Mouse (Mus musculus): ENCODE results near the gene Drosha. TPM values are rescaled to one million over a fixed set of nuclear protein-coding genes. Genes with fewer than 3 reads are reported as not detected.

Drosha gene
- polyA plus RNA-seq, 1 experiment from 2014 or later = 8.4 TPM

DNA sequence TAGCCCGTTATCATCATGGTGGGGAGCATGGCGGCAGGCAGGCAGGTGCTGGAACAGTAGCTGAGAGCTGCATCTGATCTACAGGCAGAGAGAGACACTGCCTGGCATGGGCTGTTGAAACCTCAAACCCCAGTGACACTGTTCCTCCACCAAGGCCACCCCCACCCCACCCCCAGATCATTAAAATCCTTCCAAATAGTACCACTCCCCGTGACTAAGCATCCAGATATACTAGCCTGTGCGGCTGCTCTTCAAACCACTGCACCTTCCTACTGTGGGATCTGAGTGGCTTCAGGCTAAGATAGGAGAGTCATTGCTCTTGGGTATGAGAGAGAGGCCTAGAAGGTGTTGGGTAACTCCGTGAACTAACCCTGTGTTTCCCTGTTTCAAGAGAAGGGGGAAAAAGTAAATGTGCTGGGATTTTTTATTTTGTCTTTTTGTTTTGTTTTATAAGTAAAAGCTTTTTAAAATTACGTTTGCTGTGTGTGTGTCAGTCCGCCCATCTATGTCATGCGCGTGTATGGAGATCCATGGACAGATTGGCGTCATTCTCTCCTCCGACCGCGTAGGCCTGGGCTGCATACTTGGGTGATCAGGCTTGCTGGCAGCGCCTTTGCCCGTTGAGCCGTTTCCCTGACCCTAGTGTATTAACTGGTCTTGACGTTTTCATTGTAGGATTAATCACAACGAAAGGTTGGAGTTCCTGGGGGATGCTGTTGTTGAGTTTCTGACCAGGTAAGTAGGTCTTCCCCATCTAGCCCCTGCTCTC lies 76.0 kb downstream of the Drosha start:
- Histone ChIP-seq H3K9ac (ENCODE audit: low read depth, low read length) (no peak overlapping the region), H3K27me3 (replicated peaks; ENCODE audit: control insufficient read depth, insufficient read depth, low read length) (no peaks in the 10 kb centered on the region), H3K36me3 (ENCODE audit: control insufficient read depth, insufficient read depth) (peaks cover 49% of the 10 kb centered on the region), H3K4me1 (replicated peaks; ENCODE audit: control insufficient read depth, insufficient read depth, low read length) (no peaks in the 10 kb centered on the region), H3K4me2 (replicated peaks; ENCODE audit: low read depth) (no peak overlapping the region), H3K4me3 (ENCODE audit: low read depth, low read length) (no peak overlapping the region), H3K9me3 (ENCODE audit: control insufficient read depth) (no peaks in the 10 kb centered on the region), H3K27ac (ENCODE audit: low read depth, low read length) (no peak overlapping the region)
- WGBS = 95% methylated on average over 18 of the region's 18 CpGs
- ATAC-seq = no peak
- no peak for TF ChIP-seq CTCF (IDR thresholded peaks at IDR 0.05; ENCODE audit: low read depth)

DNA sequence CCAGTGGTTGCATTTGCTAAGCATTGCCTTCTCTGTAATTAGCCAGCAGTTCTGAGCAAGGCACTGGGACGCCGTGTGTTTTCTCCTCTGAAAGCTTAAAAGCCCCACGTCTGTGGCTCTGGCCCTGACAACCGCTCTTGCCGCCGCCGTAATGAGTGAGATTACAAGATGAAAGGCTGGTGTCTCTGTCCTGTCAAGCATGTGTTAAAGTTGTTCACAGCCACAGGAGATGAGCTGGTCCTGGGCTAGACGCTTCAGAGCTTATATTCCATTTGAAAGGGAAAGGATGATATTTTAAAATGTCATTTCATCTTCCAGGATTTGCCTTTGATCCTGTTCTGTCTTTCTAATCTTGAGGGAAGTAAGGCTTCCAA lies 76.6 kb downstream of the Drosha start:
- peaks cover 47% of the 10 kb centered on the region for H3K36me3 ChIP-seq (ENCODE audit: control insufficient read depth, insufficient read depth)
- no peak for TF ChIP-seq CTCF (IDR thresholded peaks at IDR 0.05; ENCODE audit: low read depth)

GRCm38 (mm10) chr15:12904442-12904841 lies 79.8 kb downstream of the Drosha start:
- Histone ChIP-seq H3K9ac (ENCODE audit: low read depth, low read length) (no peak overlapping the region), H3K4me2 (replicated peaks; ENCODE audit: low read depth) (no peak overlapping the region), H3K4me3 (ENCODE audit: low read depth, low read length) (no peak overlapping the region), H3K27me3 (replicated peaks; ENCODE audit: control insufficient read depth, insufficient read depth, low read length) (no peaks in the 10 kb centered on the region), H3K9me3 (ENCODE audit: control insufficient read depth) (no peaks in the 10 kb centered on the region), H3K36me3 (ENCODE audit: control insufficient read depth, insufficient read depth) (peaks cover 42% of the 10 kb centered on the region), H3K27ac (ENCODE audit: low read depth, low read length) (no peak overlapping the region), H3K4me1 (replicated peaks; ENCODE audit: control insufficient read depth, insufficient read depth, low read length) (no peaks in the 10 kb centered on the region)
- WGBS = 84% methylated on average over 6 of the region's 6 CpGs
- ATAC-seq = no peak
- TF ChIP-seq CTCF (IDR thresholded peaks at IDR 0.05; ENCODE audit: low read depth) = no peak

More for the DNA sequence above, 76.6 kb downstream of the Drosha start:
- no peak overlapping the region for H3K27ac ChIP-seq (ENCODE audit: low read depth, low read length)
- 92% methylated on average over 8 of the region's 8 CpGs for WGBS
- H3K4me3 ChIP-seq (ENCODE audit: low read depth, low read length) = no peak overlapping the region
- H3K4me2 ChIP-seq (replicated peaks; ENCODE audit: low read depth) = no peak overlapping the region
- no peaks in the 10 kb centered on the region for H3K27me3 ChIP-seq (replicated peaks; ENCODE audit: control insufficient read depth, insufficient read depth, low read length)
- H3K9ac ChIP-seq (ENCODE audit: low read depth, low read length) = no peak overlapping the region
- H3K9me3 ChIP-seq (ENCODE audit: control insufficient read depth) = no peaks in the 10 kb centered on the region
- H3K4me1 ChIP-seq (replicated peaks; ENCODE audit: control insufficient read depth, insufficient read depth, low read length) = no peaks in the 10 kb centered on the region
- no peak for ATAC-seq

DNA sequence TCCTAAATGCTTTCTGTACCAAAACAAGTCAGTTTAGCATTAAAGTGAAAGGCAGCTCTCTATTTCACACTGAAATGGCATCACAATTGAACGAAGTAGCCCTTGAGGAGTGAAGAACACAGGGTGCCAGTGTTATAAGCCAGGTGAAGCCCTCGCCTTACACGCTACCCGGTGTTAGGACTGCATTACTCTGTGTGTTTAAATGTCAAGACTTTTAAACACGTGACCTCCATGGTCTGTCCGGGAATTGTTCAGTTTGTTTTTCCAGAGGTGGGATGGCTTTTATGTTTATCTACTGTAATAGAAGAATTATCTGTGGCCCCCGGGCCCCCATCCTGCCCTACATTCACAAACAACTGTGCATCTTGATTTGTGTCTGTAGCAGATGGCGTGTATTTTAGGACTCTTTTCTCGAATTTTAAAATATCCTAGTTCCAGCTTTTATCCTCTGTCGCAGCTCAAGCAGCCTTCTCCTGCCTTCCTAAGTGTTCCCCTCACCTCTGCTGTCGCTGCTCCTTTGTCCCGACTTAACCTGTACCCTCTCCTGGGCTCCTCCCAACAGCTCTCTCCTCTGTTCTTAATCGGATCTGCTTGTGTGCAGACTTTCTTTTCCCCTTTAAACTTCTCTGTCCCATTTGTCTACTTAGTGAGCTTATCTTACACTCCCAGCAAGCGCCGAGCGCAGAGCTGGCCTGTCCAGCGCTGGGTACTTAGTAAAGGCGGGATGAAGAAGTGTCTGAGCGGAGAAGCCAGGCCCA lies 83.5 kb downstream of the Drosha start:
- no peaks in the 10 kb centered on the region for H3K9me3 ChIP-seq (ENCODE audit: control insufficient read depth)
- no peak overlapping the region for H3K27ac ChIP-seq (ENCODE audit: low read depth, low read length)
- H3K36me3 ChIP-seq (ENCODE audit: control insufficient read depth, insufficient read depth) = peaks cover 23% of the 10 kb centered on the region
- no peaks in the 10 kb centered on the region for H3K27me3 ChIP-seq (replicated peaks; ENCODE audit: control insufficient read depth, insufficient read depth, low read length)
- no peak overlapping the region for H3K4me2 ChIP-seq (replicated peaks; ENCODE audit: low read depth)
- ATAC-seq = no peak
- H3K4me1 ChIP-seq (replicated peaks; ENCODE audit: control insufficient read depth, insufficient read depth, low read length) = no peaks in the 10 kb centered on the region
- no peak for TF ChIP-seq CTCF (IDR thresholded peaks at IDR 0.05; ENCODE audit: low read depth)
- no peak overlapping the region for H3K4me3 ChIP-seq (ENCODE audit: low read depth, low read length)
- no peak overlapping the region for H3K9ac ChIP-seq (ENCODE audit: low read depth, low read length)
- 82% methylated on average over 19 of the region's 19 CpGs for WGBS

DNA sequence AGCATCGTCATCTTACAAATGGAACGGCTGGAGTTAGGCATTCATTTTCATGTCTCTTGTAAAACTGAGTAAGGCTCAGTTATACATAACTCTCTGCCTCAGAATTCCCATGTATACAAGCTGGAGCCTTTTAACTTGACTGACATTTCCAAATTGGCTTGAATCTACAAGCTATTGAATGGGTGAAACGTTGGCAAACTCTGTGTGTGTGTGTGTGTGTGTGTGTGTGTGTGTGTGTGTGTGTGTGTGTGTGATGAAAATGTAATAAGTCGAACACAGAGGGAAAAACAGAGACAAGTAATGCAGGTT lies 84.1 kb downstream of the Drosha start:
- ATAC-seq = no peak
- Histone ChIP-seq H3K4me3 (ENCODE audit: low read depth, low read length) (no peak overlapping the region), H3K27me3 (replicated peaks; ENCODE audit: control insufficient read depth, insufficient read depth, low read length) (no peaks in the 10 kb centered on the region), H3K9ac (ENCODE audit: low read depth, low read length) (no peak overlapping the region), H3K4me1 (replicated peaks; ENCODE audit: control insufficient read depth, insufficient read depth, low read length) (no peaks in the 10 kb centered on the region), H3K9me3 (ENCODE audit: control insufficient read depth) (no peaks in the 10 kb centered on the region), H3K36me3 (ENCODE audit: control insufficient read depth, insufficient read depth) (peaks cover 21% of the 10 kb centered on the region), H3K4me2 (replicated peaks; ENCODE audit: low read depth) (no peak overlapping the region), H3K27ac (ENCODE audit: low read depth, low read length) (no peak overlapping the region)
- no peak for TF ChIP-seq CTCF (IDR thresholded peaks at IDR 0.05; ENCODE audit: low read depth)
- 77% methylated on average over 4 of the region's 4 CpGs for WGBS

GRCm38 (mm10) chr15:12909171-12909570 lies 84.6 kb downstream of the Drosha start:
- no peak overlapping the region for H3K4me3 ChIP-seq (ENCODE audit: low read depth, low read length)
- H3K27me3 ChIP-seq (replicated peaks; ENCODE audit: control insufficient read depth, insufficient read depth, low read length) = no peaks in the 10 kb centered on the region
- no peaks in the 10 kb centered on the region for H3K4me1 ChIP-seq (replicated peaks; ENCODE audit: control insufficient read depth, insufficient read depth, low read length)
- H3K9me3 ChIP-seq (ENCODE audit: control insufficient read depth) = no peaks in the 10 kb centered on the region
- no peak overlapping the region for H3K4me2 ChIP-seq (replicated peaks; ENCODE audit: low read depth)
- 74% methylated on average over 7 of the region's 7 CpGs for WGBS
- no peak for TF ChIP-seq CTCF (IDR thresholded peaks at IDR 0.05; ENCODE audit: low read depth)
- ATAC-seq = no peak
- H3K36me3 ChIP-seq (ENCODE audit: control insufficient read depth, insufficient read depth) = peaks cover 18% of the 10 kb centered on the region
- H3K27ac ChIP-seq (ENCODE audit: low read depth, low read length) = no peak overlapping the region
- no peak overlapping the region for H3K9ac ChIP-seq (ENCODE audit: low read depth, low read length)

All from intestine, postnatal 0 days (tissue).